Comparison of ENCODE assay signal across 22 mouse cellular contexts in the genomic region with DNA sequence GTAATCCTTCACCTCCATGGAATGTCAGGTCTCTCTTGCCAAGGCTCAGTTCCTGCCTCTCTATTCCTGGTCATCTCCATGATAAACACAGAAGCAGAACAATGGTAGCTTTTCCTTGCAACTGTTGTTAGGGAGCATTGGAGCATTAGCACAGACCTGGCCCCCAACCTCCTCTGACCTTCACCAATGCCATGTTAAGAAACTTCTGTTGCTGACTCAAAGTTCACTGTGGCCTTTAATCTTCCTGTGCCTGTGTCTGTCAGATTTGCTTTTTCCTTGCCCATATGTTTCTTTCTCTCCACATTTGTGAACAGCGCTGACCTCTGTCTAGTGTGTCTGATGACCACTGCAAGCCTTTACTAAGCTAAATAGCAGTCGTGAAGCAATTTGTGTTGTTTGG.
"Had no signal": no experiment of that assay in that cellular context is flagged by ENCODE, and none has a peak within 500 bp of the region (broad histone marks: within the 10 kb centered on the region; RNA-seq: fewer than 3 reads in every experiment).

No protein-coding gene starts in this region.

- H3K27me3 ChIP-seq: limb, embryonic 12.5 days; limb, embryonic 15.5 days; midbrain, embryonic 12.5 days; neural tube, embryonic 13.5 days had no signal

- H3K4me2 ChIP-seq: limb, embryonic 12.5 days; limb, embryonic 15.5 days; liver, embryonic 11.5 days; lung, embryonic 14.5 days; midbrain, embryonic 12.5 days; neural tube, embryonic 13.5 days had no signal

- H3K27ac ChIP-seq: limb, embryonic 12.5 days; limb, embryonic 15.5 days; liver, embryonic 14.5 days; midbrain, embryonic 12.5 days; neural tube, embryonic 13.5 days; stomach, postnatal 0 days had no signal

- H3K4me3 ChIP-seq: limb, embryonic 12.5 days; limb, embryonic 15.5 days; midbrain, embryonic 12.5 days; myocyte; neural tube, embryonic 13.5 days had no signal

- H3K9ac ChIP-seq: limb, embryonic 12.5 days; limb, embryonic 15.5 days; liver, embryonic 14.5 days; liver, postnatal 0 days; lung, embryonic 14.5 days; midbrain, embryonic 12.5 days; neural tube, embryonic 13.5 days had no signal

- ATAC-seq: liver, postnatal 0 days; midbrain, embryonic 16.5 days had no signal

- H3K9me3 ChIP-seq: limb, embryonic 12.5 days; limb, embryonic 15.5 days; midbrain, embryonic 12.5 days; neural tube, embryonic 13.5 days had no signal

- DNase-seq: kidney, adult 8-10 months; kidney, postnatal 14 days; kidney, postnatal 4 days; left cerebral cortex, postnatal 4 days; liver, postnatal 0 days; lung, embryonic 14.5 days; lung, postnatal 10 days; lung, postnatal 4 days; right cerebral cortex, postnatal 14 days; right cerebral cortex, postnatal 4 days; thymus, adult 2 months; thymus, postnatal 14 days; thymus, postnatal 4 days had no signal

- H3K36me3 ChIP-seq: limb, embryonic 12.5 days; limb, embryonic 15.5 days; midbrain, embryonic 12.5 days; neural tube, embryonic 13.5 days had no signal

- H3K4me1 ChIP-seq: limb, embryonic 12.5 days; limb, embryonic 15.5 days; midbrain, embryonic 12.5 days had no signal
